Mouse (Mus musculus): ENCODE data around the gene Bmp8a.
"Not testable (repeated sequence)": the region's sequence is repeated elsewhere in the genome, so short reads cannot be mapped to it uniquely, and the experiment has no call there.

The Bmp8a gene

DNA sequence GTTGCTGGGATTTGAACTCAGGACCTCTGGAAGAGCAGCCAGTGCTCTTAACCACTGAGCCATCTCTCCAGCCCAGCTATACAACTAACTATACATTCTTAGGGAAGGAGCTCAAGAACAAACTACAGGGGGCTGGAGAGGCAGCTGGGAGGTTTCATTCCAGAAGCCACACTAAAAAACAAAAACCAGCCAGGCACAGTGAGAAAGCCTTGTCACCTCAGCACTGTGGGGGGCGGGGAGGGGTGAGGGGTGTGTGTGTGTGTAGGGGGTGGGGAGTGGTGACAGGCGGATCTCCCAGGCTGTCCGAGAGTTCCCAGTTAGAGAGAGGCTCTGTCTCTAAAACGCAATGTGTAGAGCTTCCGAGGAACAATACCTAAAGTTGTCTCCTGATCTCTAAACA lies 11.7 kb downstream of the Bmp8a start:
- DNase-seq (ENCODE audit: low read depth, low spot score), result no peak

- DNase-seq (ENCODE audit: low read depth, low spot score), result no peak
Measured at GRCm38 (mm10) chr4:123328946-123329345, 14.1 kb downstream of the Bmp8a start.

DNA sequence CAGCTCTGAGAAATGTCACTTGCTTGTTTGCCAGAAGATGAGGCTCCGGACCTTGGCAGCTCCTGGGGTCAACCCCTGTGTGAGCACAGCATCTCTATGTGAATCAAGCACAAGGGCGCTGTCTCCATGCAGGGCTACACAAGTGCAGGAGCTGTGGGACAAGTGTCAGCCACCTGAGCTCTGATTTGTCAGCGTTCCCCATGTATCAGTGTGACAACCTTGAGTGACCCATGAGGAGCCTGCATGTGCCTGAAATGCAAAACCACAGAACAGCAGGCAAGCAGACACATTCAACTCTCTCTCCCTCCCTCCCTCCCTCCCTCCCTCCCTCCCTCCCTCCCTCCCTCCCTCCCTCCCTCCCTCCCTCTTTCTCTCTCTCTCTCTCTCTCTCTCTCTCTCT lies 15.4 kb downstream of the Bmp8a start:
- no peak for DNase-seq (ENCODE audit: low read depth, low spot score)

GRCm38 (mm10) chr4:123326087-123326486 lies 17.0 kb downstream of the Bmp8a start:
- no peak for DNase-seq (ENCODE audit: low read depth, low spot score)

DNA sequence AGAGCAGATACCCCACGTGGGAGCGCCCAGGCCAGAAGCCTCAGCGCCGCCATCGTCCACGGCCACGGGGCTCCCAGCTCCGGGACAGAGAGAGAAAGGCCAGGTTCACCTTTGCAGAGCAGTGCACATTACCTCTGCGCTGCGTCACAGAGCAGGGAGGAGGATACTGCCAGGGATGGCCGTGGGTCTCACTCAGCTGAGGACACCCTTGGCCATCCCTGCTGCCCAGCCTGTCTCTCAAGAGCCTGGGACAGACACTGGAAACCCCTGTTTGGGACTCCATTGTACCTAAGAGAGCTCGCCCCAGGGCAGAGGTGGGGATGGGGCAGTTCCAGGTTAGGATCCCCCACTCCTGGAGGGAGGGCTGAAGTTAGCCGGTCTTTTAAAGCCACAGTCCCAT lies 19.5 kb downstream of the Bmp8a start, which contains the start of gene Oxct2a:
Oxct2a (minus strand) TSS at position 101 of the 400 bp plus-strand sequence.
- no peak for DNase-seq (ENCODE audit: low read depth, low spot score)

GRCm38 (mm10) chr4:123322910-123323309 lies 20.1 kb downstream of the Bmp8a start:
- DNase-seq (ENCODE audit: low read depth, low spot score), result not testable (repeated sequence)

GRCm38 (mm10) chr4:123314497-123314896 lies 28.6 kb downstream of the Bmp8a start:
- DNase-seq (ENCODE audit: low read depth, low spot score), result no peak

DNA sequence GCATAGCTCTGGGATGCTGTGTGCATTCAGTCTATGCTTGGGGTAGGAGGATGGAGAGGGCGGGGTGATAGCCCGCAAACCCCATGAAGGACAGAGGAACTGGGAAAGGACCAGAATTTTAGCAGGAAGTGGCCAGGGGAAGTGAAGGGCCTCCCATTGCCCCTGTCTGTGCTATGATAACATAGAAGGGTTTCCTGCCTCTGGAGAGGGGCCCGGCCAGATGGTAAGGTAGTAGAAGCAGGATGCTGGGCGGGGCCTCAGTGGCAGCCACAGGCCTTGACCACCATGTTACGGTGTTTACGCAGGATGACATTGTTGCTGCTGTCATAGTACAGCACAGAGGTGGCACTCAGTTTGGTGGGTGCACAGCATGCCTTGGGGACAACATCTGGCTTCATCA lies 30.0 kb downstream of the Bmp8a start:
- DNase-seq (ENCODE audit: low read depth, low spot score), result no peak

DNA sequence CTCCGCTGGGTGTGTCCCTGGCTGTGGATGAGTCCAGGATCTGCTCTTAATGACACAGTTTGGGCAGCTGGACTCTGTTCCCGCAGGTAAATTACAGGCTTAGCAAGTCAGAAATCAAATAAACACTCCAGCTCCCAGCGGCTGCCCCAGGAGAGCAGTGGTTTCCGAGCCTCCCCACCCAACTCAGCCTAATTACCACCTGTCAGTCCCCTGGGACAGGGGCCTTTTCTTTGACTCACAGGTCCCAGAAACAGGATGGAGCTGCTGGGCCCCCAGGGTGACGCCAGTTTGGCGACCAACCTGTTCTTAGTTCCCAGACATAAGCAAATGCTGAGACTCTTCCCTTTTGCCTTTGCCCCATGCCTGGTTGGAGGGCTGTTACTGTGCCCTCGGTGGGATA lies 31.2 kb downstream of the Bmp8a start:
- no peak for DNase-seq (ENCODE audit: low read depth, low spot score)

- DNase-seq (ENCODE audit: low read depth, low spot score), result no peak
Measured at GRCm38 (mm10) chr4:123308292-123308691, 34.8 kb downstream of the Bmp8a start.

DNA sequence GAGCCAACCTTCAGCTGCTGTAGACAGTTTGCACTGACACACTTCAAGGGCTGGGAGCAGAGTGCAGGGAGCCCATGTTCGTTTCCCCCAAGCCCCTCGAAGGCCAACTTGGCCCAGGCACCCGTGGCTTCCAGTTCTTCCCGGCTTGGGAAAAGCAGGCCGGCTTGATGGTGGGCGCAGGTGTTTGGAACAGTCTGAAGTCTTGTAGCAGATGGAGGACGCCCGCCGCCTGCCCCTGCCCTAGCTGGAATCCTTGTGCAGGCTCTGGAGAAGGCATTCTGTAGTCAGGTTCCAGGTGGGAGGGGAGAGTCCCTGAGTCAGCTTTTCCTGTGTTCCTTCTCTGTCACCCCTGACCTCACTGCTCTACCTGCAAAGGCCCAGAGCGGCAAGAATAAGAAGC lies 36.1 kb downstream of the Bmp8a start:
- no peak for DNase-seq (ENCODE audit: low read depth, low spot score)

- peak; percentile 30 for DNase-seq (ENCODE audit: low read depth, low spot score)
Measured at GRCm38 (mm10) chr4:123305789-123306188, 37.3 kb downstream of the Bmp8a start.

DNA sequence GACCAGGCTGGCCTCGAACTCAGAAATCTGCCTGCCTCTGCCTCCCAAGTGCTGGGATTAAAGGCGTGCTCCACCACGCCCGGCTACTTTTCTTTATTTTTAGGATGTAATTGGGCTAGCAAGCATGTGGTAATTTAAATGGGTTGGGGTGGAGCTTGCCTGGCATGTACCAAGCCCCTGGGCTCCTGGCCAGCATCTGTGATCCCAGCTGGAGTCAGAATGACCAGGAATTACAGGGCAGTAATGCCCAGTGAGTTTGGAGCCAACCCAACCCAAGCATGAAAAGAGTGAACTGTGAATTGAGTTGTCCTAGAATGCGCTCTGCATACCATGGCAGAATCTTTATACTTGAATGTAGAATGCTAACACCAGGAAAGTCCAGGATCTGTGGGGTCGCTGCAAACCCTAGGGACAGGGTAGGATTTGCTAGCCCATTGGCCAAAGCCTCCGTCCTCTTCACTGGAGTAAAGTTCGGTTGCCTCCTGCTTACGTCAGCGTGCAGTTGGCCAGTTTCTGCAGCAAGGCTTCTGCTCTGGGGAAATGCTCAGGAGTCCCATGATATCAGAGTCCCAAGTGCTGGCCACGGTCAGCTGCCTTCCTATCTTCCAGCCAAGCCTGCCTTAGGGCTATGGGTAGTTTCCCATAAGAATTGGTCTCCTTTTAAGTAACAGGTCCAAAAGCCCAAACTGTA lies 43.9 kb downstream of the Bmp8a start:
- DNase-seq (ENCODE audit: low read depth, low spot score), result no peak

- no peak for DNase-seq (ENCODE audit: low read depth, low spot score)
Measured at GRCm38 (mm10) chr4:123298226-123298625, 44.8 kb downstream of the Bmp8a start.

- DNase-seq (ENCODE audit: low read depth, low spot score), result no peak
Measured at GRCm38 (mm10) chr4:123297195-123297960, 45.7 kb downstream of the Bmp8a start.

- DNase-seq (ENCODE audit: low read depth, low spot score), result no peak
Measured at GRCm38 (mm10) chr4:123296148-123296534, 46.9 kb downstream of the Bmp8a start.

DNA sequence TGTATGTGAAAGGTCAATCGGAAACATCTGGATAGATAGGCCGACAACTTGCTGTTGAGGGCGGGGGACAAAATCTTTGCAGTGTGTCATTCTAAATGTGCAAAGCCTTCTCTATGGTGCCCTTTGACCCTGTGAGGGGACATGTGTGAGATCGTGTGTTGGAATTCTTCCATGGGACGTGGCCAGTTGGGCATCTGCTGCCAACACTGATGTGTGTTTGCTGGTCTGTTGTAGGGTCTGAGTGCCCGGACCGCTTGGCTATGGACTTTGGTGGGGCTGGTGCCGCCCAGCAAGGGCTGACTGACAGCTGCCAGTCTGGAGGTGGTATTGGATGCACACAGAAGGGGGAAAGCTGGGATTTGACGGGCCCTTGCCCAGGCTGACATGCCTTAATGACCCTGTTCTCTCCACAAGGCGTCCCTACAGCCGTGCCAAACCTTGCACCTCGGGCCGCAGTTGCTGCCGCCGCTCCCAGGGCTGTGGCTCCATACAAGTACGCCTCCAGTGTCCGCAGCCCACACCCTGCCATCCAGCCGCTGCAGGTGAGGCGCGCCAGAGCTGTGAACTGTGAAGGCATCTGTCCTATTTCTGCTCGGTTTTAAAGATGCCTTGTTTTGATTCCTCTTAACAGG lies 47.4 kb downstream of the Bmp8a start:
- no peak for DNase-seq (ENCODE audit: low read depth, low spot score)

- DNase-seq (ENCODE audit: low read depth, low spot score), result not testable (repeated sequence)
Measured at GRCm38 (mm10) chr4:123295026-123295425, 48.0 kb downstream of the Bmp8a start.

- no peak for DNase-seq (ENCODE audit: low read depth, low spot score)
Measured at GRCm38 (mm10) chr4:123293661-123294443, 49.2 kb downstream of the Bmp8a start.

DNA sequence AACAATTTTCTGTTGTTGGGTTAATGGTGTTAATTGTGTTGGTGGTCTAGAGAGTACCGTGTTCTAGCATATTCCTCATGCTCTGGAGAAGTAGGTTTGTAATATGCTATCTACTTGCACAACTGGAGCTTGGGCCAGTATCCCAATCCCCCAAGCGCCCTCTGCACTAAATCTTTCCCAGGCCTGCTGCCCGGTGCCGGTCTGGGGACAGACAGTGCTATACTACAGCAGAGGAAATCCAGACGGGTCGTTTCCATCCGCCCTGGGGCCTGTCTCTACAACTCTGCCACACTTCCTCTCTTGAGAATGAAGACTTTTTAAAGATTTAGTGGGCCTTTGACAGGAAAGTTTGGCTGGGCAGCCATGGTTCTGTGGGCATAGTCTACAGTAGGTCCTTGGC lies 50.1 kb downstream of the Bmp8a start:
- DNase-seq (ENCODE audit: low read depth, low spot score), result no peak

- no peak for DNase-seq (ENCODE audit: low read depth, low spot score)
Measured at GRCm38 (mm10) chr4:123292390-123292789, 50.7 kb downstream of the Bmp8a start.

DNA sequence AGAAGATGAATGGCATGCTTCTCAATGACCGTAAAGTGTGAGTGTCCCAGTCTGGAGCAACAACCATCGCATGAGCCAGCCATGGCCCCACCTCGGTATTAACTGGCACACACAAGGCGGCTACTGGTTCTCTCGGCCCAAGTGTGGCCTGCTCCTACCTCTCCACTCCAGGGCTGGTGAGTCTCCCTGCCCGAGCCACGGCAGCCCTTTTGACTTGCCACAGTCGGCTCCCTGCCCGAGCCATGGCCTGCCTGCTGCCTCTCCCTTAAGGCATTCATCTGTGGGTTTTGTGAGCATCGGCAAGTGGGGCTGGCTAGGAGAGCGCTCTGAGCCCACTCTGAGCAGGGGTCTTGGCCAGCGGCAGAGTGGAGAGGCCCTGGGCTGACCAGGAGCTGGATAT lies 54.0 kb downstream of the Bmp8a start:
- DNase-seq (ENCODE audit: low read depth, low spot score), result no peak
